Mouse (Mus musculus) skeletal muscle tissue, adult 2 months (tissue): ENCODE measurements around the gene Tmprss2.

Source experiments
- DNase-seq: peaks from one replicate; pipeline ENCODE4 v3.0.0-alpha.2; 2012; ENCODE audit warnings: low read depth, low spot score

The Tmprss2 gene

GRCm38 (mm10) chr16:97610939-97611338, at the start of gene Tmprss2:
TSS of gene Tmprss2 (minus strand) at chr16:97611195.
- DNase-seq = no peak

DNA sequence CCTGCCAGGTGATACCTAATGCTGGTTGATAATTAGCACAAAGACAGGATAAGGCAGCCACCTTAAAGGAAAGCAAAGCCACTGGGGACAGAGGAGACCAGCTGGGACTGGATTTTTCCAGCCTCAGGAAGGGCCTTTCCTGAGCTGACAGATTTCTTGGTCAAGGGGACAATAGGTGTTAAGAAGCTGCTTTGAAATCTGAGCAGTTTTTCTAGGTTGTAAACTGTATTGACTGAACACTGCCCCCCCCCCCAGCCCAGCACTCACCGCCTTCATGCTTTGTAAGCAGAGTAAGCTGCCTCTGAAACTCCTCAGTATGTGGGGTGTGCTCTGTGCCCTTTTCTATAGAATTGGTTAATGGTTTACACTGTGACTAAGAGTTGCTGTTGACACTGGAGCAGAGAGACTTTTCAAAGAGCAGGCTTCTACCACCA, 48.2 kb upstream of the Tmprss2 start:
- DNase-seq = no peak

DNA sequence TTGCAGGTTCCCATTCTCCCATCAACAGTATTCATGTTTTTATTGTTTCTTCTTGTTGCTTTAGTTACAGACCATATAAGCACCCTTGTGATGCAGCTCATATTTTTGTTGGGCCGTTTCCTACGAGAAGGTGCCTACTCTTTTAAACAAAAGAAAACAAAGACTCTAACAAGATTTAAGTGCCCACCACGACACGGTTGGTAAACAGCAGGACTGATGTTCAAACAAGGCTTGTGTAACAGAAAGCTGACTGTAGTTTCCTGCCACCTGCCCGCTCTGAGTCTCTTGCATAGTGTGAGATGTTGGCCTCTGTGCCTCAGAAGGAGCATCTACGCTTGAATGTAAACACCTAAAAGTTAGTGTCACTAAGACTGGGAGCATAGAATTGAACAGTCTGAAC, 47.5 kb upstream of the Tmprss2 start:
- no peak for DNase-seq

DNA sequence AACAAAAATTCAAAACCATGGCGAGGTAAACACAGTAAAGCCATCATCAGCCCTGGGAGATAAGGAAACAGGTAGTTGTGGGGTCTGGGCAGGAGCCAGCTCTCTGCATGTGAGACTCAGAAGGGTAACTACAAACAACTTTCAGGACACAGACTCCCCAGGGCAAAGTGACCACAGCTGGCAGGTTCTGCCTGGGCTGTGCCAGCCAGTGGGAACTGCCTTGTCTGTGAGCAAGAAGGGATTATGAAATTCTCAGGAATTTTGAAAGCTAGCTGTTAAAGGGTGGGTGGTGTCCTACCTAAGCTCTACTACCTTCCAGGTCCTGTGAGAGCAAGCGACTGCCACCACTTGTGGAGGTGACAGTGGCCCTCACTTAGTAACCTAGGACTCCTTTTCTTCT, 44.8 kb upstream of the Tmprss2 start:
- no peak for DNase-seq

DNA sequence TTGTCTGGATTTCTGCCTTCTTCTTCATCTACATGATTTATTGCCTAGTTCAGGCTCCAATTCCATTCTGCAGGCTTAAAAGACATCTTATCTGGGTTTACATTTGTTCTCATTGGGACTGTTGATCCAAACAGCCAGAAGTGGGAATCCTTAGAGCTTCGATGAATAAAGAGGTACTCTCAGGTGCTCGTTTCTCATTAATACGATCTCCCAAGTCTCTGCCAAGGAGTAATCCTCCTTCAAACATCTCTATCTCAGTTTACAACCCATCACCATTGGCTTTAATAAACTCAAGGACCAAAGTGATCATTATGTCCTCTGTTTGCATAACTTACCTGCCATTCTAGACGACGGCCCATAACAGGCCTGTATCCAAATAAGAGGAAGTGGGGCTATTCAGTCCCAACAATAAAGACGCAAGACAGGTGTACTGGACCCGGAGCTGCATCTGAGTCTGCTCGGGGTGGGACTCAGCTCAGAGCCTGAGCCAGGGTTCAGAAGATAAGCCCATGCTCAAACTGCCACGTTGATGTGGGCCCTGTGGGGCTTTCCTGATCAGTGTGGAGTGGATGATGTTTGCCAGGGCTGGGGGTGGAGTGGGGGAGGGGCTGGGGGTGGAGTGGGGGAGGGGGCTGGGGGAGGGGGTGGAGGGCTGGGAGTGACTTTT, 38.7 kb upstream of the Tmprss2 start:
- DNase-seq = no peak

DNA sequence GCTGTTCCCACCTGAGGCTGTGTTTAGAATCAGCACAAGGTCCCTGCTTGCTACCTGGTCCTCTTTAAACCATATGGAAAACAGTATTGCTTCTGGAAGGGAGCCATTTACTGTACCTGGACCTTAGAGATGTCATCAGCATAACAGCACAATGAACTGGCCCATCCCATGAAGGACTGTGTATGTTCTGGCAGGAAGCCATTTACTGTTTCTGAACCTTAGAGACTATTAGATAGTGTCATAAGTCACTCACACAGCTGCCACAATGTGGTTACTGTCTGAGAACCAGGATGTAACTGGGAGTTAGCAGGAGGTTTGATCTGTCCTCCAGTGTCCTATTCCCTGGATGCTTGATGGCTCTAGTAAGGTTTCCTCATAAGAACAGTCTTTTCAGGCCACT, 33.7 kb upstream of the Tmprss2 start:
- no peak for DNase-seq

- DNase-seq = no peak
Observed at GRCm38 (mm10) chr16:97639630-97640029, 28.6 kb upstream of the Tmprss2 start.

- no peak for DNase-seq
Observed at GRCm38 (mm10) chr16:97632880-97633484, 22.0 kb upstream of the Tmprss2 start.

DNA sequence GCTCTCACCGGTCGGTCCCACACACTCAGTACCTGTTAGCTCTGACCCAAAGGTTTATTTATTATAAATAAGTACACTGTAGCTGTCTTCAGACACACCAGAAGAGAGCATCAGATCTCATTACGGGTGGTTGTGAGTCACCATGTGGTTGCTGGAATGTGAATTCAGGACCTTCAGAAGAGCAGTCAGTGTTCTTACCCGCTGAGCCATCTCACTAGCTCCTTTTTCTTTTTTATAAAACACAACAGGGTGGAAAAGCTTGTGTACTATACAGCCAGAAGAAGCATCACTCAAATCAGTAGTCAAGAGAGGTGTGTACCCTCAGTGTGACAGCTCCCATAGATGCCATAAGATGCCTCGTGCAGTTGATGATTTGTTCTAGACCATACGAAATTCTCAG, 12.2 kb upstream of the Tmprss2 start:
- no peak for DNase-seq

DNA sequence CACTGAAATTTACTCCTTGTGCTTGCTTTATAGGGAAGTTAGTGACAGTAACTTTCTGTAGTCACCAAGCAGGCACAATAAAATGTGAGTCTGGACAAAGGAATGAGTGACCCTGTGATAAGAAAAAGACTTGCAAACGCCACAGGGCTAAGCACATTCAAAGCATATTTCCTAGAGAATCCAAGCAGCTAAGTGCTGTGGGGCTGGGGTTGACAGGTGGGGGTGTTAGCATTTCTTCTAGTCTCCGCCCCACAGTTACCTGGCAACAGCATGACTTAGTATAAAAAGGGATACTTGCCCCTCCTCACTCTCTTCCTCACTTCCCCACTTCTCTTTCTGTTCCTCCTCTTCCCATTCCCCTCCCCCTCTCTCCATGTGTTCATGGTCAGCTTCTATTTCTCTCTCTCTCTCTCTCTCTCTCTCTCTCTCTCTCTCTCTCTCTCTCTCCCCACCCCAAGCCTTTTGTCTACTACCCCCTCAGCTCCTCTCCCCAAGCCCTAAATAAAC, 11.4 kb upstream of the Tmprss2 start:
- no peak for DNase-seq

GRCm38 (mm10) chr16:97618285-97618684, 7.3 kb upstream of the Tmprss2 start:
- DNase-seq = no peak

GRCm38 (mm10) chr16:97612009-97612408, 1.0 kb upstream of the Tmprss2 start:
- no peak for DNase-seq

GRCm38 (mm10) chr16:97610246-97610645, 749 bp downstream of the Tmprss2 start:
- DNase-seq = no peak

GRCm38 (mm10) chr16:97609676-97610075, 1.3 kb downstream of the Tmprss2 start:
- no peak for DNase-seq

- no peak for DNase-seq
Observed at GRCm38 (mm10) chr16:97607956-97608355, 3.0 kb downstream of the Tmprss2 start.

DNA sequence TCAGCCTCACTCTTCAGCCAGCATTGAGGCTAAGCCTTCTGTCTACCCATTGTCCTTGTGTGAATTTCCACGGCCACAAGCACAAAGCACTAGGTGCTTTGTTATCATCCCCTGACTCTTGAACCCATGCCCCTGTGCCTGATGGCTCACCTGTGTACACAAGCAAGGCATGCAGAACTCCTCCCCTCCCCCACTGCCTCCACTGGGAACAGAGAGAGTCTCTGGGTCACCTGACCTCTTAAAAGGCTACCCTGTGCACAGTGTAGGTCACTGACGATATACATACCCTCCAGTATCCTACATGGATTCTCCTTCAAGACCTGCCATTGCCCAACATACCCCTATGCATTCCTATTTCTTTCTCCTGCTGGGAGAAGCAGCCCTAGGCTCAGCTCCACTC, 4.2 kb downstream of the Tmprss2 start:
- DNase-seq = no peak

DNA sequence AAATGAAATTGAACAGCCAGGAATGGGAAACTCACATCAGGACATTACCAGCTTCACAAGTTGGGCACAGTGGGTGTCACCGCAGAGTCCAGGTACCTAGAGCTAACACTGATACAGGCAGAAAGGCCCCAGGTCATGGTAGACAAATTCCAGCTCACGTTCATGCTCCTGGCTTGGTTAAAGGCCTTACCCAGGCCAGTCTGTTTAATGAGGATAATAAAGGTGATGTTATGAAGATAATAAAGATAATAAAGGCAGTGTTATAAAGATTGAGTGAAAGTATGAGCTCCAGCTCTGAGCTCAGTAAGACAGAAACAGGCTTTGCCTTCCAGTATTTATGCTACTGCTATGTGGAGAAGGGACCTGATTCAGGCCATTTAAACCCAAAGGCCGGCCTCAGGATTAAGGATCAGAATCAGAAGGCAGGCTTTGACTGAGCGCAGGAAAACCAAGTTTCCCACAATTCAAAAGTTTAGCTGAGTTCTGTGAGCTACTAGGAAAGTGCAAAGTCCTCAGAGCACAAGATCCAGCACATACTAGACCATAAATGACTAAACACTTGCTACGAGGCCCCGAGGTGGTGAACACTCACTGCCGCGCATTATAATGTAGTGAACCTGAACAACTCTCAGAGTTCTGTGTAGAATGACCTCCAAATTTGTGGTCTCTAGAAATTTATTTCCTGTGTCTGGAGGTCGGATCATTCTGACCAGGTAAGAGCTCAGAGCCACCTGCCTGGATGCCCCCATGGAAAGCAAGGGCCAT, 4.9 kb downstream of the Tmprss2 start:
- no peak for DNase-seq

DNA sequence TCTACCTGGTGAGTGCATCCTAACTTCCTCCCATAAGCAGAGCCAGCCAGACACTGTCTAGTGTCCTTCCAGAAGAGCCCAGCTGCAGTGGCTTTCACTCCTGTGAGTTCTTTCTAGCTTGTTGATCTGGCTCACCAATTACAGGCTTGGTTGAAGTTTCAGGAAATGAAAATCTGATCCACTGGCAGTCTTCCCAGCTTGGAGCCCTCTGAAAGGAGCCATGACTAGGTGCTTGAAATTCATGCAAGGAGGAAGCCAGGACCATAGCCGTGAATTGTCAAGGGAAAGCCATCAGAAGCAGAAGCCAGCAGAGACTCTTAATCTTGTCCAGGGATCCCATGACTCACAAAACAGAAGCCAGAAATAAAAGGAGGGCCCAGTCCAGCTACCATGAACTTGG, 8.7 kb downstream of the Tmprss2 start:
- peak; percentile 26 for DNase-seq

DNA sequence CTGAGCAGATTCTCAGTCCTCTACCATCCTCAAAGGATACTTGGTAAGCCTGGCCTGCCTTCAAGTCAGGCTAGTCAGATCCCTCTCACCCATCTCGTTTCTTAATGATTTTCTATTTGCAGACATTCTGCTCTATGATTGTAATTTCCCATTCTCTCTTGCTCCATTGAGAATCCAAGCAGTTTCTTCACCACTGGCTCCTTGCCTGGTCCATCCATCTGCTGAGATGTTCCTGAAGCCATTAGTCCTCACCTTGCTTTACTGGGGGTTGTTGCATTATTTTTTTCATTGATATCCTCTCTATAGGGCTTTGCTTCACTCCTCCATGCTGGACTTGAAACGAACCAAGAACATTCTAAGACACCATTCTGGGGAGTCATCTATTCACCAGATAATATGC, 10.4 kb downstream of the Tmprss2 start:
- DNase-seq = no peak

DNA sequence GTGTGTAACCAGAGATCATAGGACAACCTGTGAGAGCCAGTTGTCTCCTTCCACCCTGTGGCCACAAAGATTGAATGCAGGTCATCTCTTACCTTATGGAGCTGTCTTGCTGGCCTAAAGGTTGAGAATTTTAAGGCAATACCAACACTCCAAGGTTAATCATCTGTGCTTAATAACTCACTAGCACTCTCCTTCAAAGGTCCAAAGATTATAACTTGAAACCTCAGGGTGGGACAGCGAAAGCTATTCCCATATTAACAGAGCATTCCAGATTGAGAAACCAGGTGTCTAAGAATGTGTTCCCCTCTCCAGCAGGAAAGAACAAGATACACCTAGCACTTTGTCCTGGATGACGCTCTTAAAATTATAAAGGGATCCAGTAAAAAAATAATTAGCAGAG, 12.9 kb downstream of the Tmprss2 start:
- no peak for DNase-seq

- DNase-seq = no peak
Observed at GRCm38 (mm10) chr16:97593816-97594509, 17.0 kb downstream of the Tmprss2 start.

DNA sequence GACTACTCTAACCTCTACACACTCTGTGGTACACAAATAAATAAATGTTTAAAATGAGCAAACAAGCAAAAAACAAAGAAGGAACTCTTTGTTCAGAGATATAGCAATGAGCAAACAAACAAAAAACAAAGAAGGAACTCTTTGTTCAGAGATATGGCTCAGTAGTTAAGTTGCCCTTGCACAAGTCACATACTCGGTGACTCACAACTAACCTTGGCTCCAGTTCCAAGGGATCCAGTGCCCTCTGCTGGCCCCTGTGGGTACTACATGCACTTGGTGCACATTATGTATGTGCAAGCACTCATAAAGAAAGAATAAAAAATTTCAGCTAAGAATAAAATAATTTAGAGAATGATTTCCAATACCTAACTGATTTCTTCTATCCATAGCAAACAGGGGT, 17.9 kb downstream of the Tmprss2 start:
- DNase-seq = peak; percentile 38
